Mouse (Mus musculus) kidney, embryonic 14.5 days (tissue): ENCODE data around the gene Fgd3. TPM values are rescaled to one million over a fixed set of nuclear protein-coding genes. Genes with fewer than 3 reads are reported as not detected.

Source experiments
- ATAC-seq: fragments of 200-750 bp; cut with Nextera tagmentation; 2 replicates; pipeline ENCODE4 v1.8.0; 2017; ENCODE audit warnings: moderate number of reproducible peaks, mild to moderate bottlenecking, moderate TSS enrichment, moderate library complexity; ENCODE audit not compliant: low FRiP score, low TSS enrichment
- H3K27ac ChIP-seq: fragments of 300-500 bp; sonication (generic); 2 replicates; pipeline ENCODE4 v1.5.1; 2014; ENCODE audit warnings: low read depth, mild to moderate bottlenecking, low read length, moderate library complexity, mixed read lengths
- H3K27me3 ChIP-seq: fragments of 300-500 bp; sonication (generic); 2 replicates; pipeline ENCODE4 v1.6.1; 2014; ENCODE audit warnings: mild to moderate bottlenecking, low read length; ENCODE audit not compliant: control insufficient read depth, insufficient read depth
- H3K36me3 ChIP-seq: fragments of 300-500 bp; sonication (generic); 2 replicates; pipeline ENCODE4 v1.6.1; 2014; ENCODE audit warnings: low read length, mixed read lengths; ENCODE audit not compliant: control insufficient read depth, insufficient read depth
- H3K4me1 ChIP-seq: fragments of 300-500 bp; sonication (generic); 2 replicates; pipeline ENCODE4 v1.6.1; 2014; ENCODE audit warnings: low read length, mixed read lengths; ENCODE audit not compliant: control insufficient read depth, insufficient read depth
- H3K4me2 ChIP-seq: fragments of 300-500 bp; sonication (generic); replicated peaks from 2 replicates; pipeline ENCODE4 v1.6.1; 2014; ENCODE audit warnings: low read depth, mild to moderate bottlenecking, low read length
- H3K4me3 ChIP-seq: fragments of 300-500 bp; sonication (generic); 2 replicates; pipeline ENCODE4 v1.5.1; 2014; ENCODE audit warnings: mild to moderate bottlenecking, low read length
- H3K9ac ChIP-seq: fragments of 300-500 bp; sonication (generic); 2 replicates; pipeline ENCODE4 v1.6.1; 2014; ENCODE audit warnings: low read depth, mild to moderate bottlenecking, low read length, moderate library complexity
- H3K9me3 ChIP-seq: fragments of 300-500 bp; sonication (generic); 2 replicates; pipeline ENCODE4 v1.6.1; 2016; ENCODE audit warnings: low read length; ENCODE audit not compliant: control insufficient read depth
- WGBS: fragments of 180-500 bp; shearing (Covaris S2); extraction: QIAGEN DNeasy Blood & Tissue Kit; methylation state at CpG from one replicate; pipeline ENCODE4 v1.1.7; 2014; 5-methylcytosine and 5-hydroxymethylcytosine counted together
- polyA plus RNA-seq: library from polyadenylated mRNA; unstranded; fragments of >200 nt; fragmentation: Nextera tagmentation; extraction: Ambion mirVana; gene quantifications from 2 replicates; pipeline ENCODE4 v1.2.1, GENCODE M21; 2014

The Fgd3 gene
- polyA plus RNA-seq, 1 experiment from 2014 or later = 0.46 TPM

- Histone ChIP-seq H3K4me2 (no peak overlapping the region), H3K27ac (no peak overlapping the region), H3K4me1 (no peaks in the 10 kb centered on the region; the same call in 1 of the 2 replicates), H3K4me3 (no peak overlapping the region), H3K9ac (no peak overlapping the region), H3K27me3 (no peaks in the 10 kb centered on the region), H3K36me3 (no peaks in the 10 kb centered on the region), H3K9me3 (no peaks in the 10 kb centered on the region)
- no peak for ATAC-seq
- 85% methylated on average over 8 of the region's 8 CpGs for WGBS
Observed at GRCm38 (mm10) chr13:49270500-49270899, 49.6 kb downstream of the Fgd3 start.

GRCm38 (mm10) chr13:49267645-49268044 is 52.5 kb downstream of the Fgd3 start:
- Histone ChIP-seq H3K4me3 (no peak overlapping the region), H3K4me1 (no peaks in the 10 kb centered on the region; the same call in 1 of the 2 replicates), H3K27me3 (no peaks in the 10 kb centered on the region), H3K36me3 (no peaks in the 10 kb centered on the region), H3K9me3 (no peaks in the 10 kb centered on the region), H3K4me2 (no peak overlapping the region), H3K9ac (no peak overlapping the region), H3K27ac (no peak overlapping the region)
- no peak for ATAC-seq
- WGBS = 29% methylated on average over 2 of the region's 2 CpGs

DNA sequence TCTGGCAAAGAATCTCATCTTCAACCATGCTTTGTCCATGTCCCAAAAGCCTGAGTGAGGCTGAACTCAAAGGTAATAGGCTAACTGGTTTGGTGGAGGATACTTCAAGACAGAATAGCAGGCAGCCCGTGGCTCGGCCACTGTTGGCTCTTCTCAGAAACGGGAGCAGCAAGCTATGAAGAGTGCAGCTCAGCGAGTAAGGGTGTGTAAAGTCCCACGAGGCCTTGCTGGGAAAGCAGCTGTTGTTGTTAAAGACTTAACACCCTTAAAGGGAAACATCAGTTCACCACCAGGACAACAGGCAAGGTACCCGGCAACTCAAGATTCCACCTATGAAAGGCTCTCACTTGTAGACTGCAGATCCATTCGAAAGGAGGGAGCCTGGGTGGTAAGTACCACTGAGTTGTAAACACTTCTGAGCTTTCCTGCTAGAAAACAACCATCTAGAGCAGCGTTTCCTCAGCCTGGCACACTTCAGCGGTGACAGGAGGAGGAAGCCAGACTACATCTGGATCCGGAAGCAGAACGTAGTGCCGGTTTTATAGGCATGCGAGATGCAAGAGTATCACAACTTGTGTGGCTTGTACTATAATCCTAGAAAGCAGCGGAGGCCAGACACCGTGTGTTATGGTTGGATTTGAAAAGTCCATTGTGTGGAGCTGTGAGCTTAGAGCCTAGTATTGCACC is 59.9 kb downstream of the Fgd3 start:
- no peak overlapping the region for H3K9ac ChIP-seq
- no peak overlapping the region for H3K4me2 ChIP-seq
- H3K27ac ChIP-seq = no peak overlapping the region
- ATAC-seq = no peak
- WGBS = 59% methylated on average over 15 of the region's 15 CpGs
- no peaks in the 10 kb centered on the region for H3K4me1 ChIP-seq
- no peaks in the 10 kb centered on the region for H3K27me3 ChIP-seq
- no peaks in the 10 kb centered on the region for H3K36me3 ChIP-seq
- no peak overlapping the region for H3K4me3 ChIP-seq
- no peaks in the 10 kb centered on the region for H3K9me3 ChIP-seq

DNA sequence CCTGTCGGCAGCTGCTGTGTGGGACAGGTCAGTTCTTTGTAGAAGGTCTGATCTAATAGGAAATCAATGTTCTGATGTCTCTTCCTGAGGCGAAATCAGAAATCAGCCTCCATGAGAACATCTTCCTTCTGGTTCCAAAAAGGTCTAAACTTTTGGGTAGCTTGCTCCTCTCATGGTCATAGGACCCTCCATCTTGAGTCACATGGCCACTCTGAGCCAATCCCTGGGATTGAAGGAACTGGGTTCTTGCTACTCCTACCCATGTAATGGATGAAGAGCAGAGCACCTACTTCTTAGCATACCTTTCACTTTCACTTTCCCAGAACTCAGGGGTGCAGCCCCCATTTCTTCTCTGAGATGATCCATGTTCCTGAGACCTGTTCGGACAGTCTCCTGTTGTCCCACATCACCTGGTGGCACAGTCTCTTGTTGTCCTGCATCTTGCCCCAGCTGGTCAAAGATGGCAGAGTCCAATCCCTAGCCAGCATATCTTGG is 62.2 kb downstream of the Fgd3 start:
- H3K27me3 ChIP-seq = no peaks in the 10 kb centered on the region
- H3K4me2 ChIP-seq = no peak overlapping the region
- H3K36me3 ChIP-seq = no peaks in the 10 kb centered on the region
- no peak overlapping the region for H3K4me3 ChIP-seq
- no peaks in the 10 kb centered on the region for H3K9me3 ChIP-seq
- no peaks in the 10 kb centered on the region for H3K4me1 ChIP-seq
- ATAC-seq = no peak
- WGBS = 73% methylated on average over 3 of the region's 3 CpGs
- H3K9ac ChIP-seq = no peak overlapping the region
- no peak overlapping the region for H3K27ac ChIP-seq

DNA sequence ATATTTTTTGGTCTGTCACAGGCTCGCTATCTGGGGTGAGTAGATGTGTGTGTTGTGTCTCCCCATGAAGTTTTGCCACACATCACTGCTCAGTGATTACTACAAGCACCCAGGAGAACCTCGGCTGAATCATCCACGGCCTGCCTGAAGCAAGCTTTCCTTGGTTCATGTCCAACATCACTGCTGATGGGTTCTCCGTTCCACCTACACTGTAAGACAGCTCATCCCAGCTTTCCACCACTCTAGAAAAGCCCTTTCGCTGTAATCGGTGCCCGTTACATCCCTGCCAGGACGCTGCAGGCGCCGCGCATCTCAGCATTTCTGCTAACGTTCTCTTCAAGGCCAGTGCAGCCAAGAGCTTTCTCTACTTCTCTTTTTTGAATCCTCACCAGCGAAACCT is 67.4 kb downstream of the Fgd3 start:
- H3K9me3 ChIP-seq = no peaks in the 10 kb centered on the region
- WGBS = 87% methylated on average over 13 of the region's 13 CpGs
- no peaks in the 10 kb centered on the region for H3K36me3 ChIP-seq
- H3K27ac ChIP-seq = no peak overlapping the region
- peaks cover 8% of the 10 kb centered on the region; the same call in 1 of the 2 replicates for H3K4me1 ChIP-seq
- no peak overlapping the region for H3K9ac ChIP-seq
- ATAC-seq = no peak
- peaks cover 10% of the 10 kb centered on the region for H3K27me3 ChIP-seq
- H3K4me2 ChIP-seq = no peak overlapping the region
- no peak overlapping the region for H3K4me3 ChIP-seq

GRCm38 (mm10) chr13:49252113-49252512 is 68.0 kb downstream of the Fgd3 start:
- ATAC-seq = no peak
- 64% methylated on average over 2 of the region's 2 CpGs for WGBS
- H3K4me2 ChIP-seq = no peak overlapping the region

DNA sequence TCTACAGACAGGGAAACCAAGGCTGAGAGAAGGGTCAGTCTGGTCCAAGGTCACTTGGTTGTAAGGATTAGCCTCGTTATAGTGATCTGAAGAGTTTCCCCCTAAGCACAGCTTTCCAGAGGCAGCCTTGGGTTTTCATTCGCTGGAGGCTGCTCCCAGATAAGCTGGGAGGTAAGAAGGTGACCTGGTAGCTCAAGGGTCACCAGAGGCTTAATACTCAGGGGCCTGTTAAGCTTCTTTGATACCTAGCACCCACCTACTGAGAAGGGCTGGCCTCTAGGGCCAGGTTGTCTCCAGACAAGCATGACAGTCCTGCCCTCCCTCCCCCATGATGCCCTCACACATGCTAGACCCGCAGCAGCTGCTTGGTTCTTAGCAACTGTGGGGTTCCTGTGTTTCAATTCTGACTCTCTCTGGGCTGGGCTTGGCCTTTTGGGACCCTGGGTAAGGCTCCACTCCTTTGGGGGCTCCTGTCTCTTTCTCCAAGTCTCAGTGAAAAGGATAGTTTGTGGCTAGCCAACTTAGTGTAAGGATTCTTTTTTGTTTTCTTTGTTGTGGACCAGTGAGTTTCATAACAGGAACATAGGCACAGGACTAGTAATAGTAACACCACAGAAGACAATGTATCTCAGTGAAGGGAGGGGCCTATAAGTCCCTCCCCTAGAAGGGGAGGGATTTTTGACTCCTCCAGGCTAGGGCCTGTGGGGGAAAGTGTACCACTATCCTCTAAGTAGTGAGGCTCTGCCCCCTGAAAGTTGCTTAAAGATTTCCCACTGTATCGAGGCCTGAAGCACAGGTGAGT is 69.2 kb downstream of the Fgd3 start:
- WGBS = 46% methylated on average over 4 of the region's 4 CpGs

More at GRCm38 (mm10) chr13:49252113-49252512, 68.0 kb downstream of the Fgd3 start:
- H3K27ac ChIP-seq = no peak overlapping the region
- H3K9ac ChIP-seq = no peak overlapping the region
- H3K36me3 ChIP-seq = no peaks in the 10 kb centered on the region
- H3K27me3 ChIP-seq = peaks cover 16% of the 10 kb centered on the region
- H3K4me1 ChIP-seq = peaks cover 12% of the 10 kb centered on the region; the same call in 1 of the 2 replicates
- H3K4me3 ChIP-seq = no peak overlapping the region
- H3K9me3 ChIP-seq = no peaks in the 10 kb centered on the region

DNA sequence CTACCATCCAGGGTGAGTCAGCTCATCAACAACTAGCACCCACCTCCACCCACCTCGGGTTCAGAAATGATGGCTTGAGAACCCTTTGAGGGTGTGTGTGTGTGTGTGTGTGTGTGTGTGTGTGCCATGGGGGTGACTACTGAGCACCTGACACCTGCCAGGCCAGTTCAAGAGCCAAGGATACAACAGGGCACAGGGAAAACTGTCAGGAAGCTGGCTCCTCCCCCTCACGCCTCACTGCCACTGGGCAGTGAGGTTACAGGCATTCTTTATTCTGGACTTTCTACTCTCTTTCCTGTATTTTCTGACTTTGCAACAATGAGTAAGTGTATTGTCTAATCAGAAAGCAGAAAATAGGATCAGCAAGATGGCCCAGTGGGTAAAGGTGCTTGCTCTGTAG is 70.5 kb downstream of the Fgd3 start:
- Histone ChIP-seq H3K4me2 (no peak overlapping the region), H3K4me1 (peaks cover 12% of the 10 kb centered on the region; the same call in 1 of the 2 replicates), H3K9ac (no peak overlapping the region), H3K36me3 (no peaks in the 10 kb centered on the region), H3K9me3 (no peaks in the 10 kb centered on the region), H3K27me3 (peaks cover 24% of the 10 kb centered on the region), H3K4me3 (no peak overlapping the region), H3K27ac (no peak overlapping the region)
- ATAC-seq = no peak
- WGBS = 53% methylated on average over 2 of the region's 2 CpGs

More for the DNA sequence above, 69.2 kb downstream of the Fgd3 start:
- H3K9ac ChIP-seq = no peak overlapping the region
- no peak overlapping the region for H3K4me2 ChIP-seq
- no peak overlapping the region for H3K27ac ChIP-seq
- H3K4me3 ChIP-seq = no peak overlapping the region
- peaks cover 24% of the 10 kb centered on the region for H3K27me3 ChIP-seq
- H3K36me3 ChIP-seq = no peaks in the 10 kb centered on the region
- peaks cover 12% of the 10 kb centered on the region; the same call in 1 of the 2 replicates for H3K4me1 ChIP-seq
- ATAC-seq = no peak
- H3K9me3 ChIP-seq = no peaks in the 10 kb centered on the region

DNA sequence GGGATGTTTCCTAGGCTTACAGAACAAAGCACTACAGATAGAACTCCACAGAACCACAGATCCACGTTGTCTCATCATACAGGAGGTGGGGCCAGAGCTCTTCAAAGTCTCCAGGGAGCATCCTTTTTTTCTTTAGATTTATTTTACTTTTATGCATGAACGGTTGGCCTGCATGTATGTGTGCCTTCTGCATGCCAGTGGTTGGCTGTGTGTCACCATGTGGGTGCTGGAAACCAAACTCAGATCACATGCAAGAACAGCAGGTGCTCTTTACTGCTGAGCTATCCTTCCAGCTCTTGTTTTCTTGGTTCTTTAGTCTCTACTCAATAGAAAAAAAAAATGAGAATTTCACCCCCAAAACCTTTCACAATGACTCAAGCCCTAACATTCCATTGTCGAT is 71.2 kb downstream of the Fgd3 start:
- ATAC-seq = no peak
- no peak overlapping the region for H3K4me3 ChIP-seq
- no peaks in the 10 kb centered on the region for H3K9me3 ChIP-seq
- H3K9ac ChIP-seq = no peak overlapping the region
- peaks cover 12% of the 10 kb centered on the region; the same call in 1 of the 2 replicates for H3K4me1 ChIP-seq
- H3K27ac ChIP-seq = no peak overlapping the region
- no peak overlapping the region for H3K4me2 ChIP-seq
- H3K36me3 ChIP-seq = no peaks in the 10 kb centered on the region
- 70% methylated on average over 3 of the region's 3 CpGs for WGBS
- H3K27me3 ChIP-seq = peaks cover 24% of the 10 kb centered on the region
